Mouse (Mus musculus): Measurements from ENCODE around the gene Sik2.

- TF ChIP-seq CTCF (IDR thresholded peaks at IDR 0.05; ENCODE audit: low read depth, low read length): no peak
- TF ChIP-seq POLR2A (IDR thresholded peaks at IDR 0.05; ENCODE audit: borderline replicate concordance, low read depth, low read length): no peak
Measured at GRCm38 (mm10) chr9:50877431-50877830, 131.4 kb downstream of the Sik2 start.

Data from bone marrow macrophage, adult 2 months (primary cell).